Mouse (Mus musculus): ENCODE results near the gene Akp3. TPM values are rescaled to one million over a fixed set of nuclear protein-coding genes. Genes with fewer than 3 reads are reported as not detected.

The Akp3 gene
- polyA plus RNA-seq, 1 experiment from 2014 or later, result not detected

DNA sequence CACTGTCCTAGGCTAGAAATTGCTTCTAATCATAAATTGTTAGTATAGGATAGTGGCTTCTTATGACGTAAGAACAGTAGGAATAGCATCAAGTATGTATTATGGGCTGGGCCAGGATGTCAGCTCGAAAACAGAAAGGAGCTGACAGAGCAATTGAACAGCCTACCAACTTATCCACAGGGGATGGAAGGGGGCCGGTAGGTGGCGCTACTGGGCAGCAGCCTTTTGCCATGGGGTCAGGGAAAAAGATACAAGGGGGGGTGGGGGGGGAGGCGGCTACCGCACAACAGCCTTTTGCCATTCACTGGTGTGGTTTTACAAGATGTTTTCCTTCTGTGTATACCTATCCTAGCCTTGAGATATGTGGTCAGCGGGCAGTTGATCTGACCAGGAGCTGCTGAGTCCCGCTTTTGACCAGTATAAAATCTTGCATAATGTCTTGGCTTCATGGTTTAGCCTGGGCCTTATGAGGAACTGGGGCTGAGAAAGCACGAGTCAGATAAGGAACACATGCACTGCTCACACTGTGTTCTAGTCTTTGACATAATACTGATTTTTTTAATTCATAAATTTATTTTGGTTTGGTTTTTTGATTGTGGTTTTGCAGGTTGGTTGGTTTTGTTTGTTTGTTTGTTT lies 12.9 kb upstream of the Akp3 start:
- no peak for ATAC-seq (ENCODE audit: borderline replicate concordance, extremely low read depth, low FRiP score, low TSS enrichment)
- WGBS, result 37% methylated on average over 9 of the region's 9 CpGs
- Histone ChIP-seq H3K27ac (no peak overlapping the region), H3K4me3 (no peak overlapping the region), H3K36me3 (no peaks in the 10 kb centered on the region), H3K9ac (no peak overlapping the region), H3K4me2 (no peak overlapping the region), H3K27me3 (no peaks in the 10 kb centered on the region), H3K4me1 (no peaks in the 10 kb centered on the region), H3K9me3 (no peaks in the 10 kb centered on the region)

DNA sequence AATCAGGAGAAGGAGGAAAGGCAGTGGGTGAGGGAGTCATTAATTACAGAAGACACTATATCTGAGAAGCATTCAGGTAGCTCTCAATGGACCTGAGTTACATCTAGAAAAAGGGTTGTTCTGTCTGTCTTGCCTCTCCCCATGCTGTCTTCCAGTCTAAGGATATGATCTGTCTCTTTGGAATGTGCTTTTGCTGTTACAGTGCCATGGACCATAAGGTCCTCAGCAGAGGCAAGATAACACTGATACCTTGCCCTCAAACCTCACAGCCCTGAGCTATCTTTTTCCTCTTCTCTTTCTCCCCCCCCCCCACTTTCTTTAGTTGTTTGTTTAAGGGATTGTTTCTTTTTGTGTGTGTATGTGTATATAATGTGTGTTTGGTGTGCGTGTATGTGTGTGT lies 10.0 kb upstream of the Akp3 start:
- no peak for ATAC-seq (ENCODE audit: borderline replicate concordance, extremely low read depth, low FRiP score, low TSS enrichment)

DNA sequence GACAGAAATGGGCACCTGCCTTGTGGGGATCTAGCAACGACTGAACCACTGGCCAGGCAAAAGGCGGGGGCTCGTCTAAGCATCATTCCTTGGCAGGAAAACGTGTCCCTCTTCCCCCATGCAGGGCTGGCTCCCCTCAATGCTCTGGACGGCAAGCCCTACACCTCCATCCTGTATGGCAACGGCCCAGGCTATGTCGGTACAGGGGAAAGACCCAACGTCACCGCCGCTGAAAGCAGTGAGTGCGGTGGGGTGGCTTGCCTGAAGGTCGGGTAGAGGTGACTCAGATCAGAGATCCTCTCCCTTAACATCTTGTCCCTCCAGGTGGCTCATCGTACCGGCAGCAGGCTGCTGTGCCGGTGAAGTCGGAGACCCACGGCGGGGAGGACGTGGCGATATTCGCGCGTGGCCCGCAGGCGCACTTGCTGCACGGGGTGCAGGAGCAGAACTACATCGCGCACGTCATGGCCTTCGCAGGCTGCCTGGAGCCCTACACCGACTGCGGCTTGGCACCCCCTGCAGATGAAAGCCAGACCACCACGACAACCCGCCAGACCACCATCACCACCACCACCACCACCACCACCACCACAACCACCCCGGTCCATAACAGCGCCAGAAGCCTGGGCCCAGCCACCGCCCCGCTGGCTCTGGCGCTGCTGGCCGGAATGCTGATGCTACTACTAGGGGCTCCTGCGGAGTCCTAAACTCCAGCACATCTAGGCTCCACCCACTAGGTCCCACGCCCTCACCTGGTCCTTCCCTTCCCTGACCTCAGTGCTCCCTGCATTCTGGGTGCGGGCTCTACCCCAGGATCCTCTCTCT lies 2.6 kb downstream of the Akp3 start:
- Histone ChIP-seq H3K9ac (no peak overlapping the region), H3K27me3 (peaks cover 37% of the 10 kb centered on the region), H3K36me3 (no peaks in the 10 kb centered on the region), H3K4me1 (no peaks in the 10 kb centered on the region), H3K4me3 (no peak overlapping the region), H3K4me2 (no peak overlapping the region), H3K9me3 (no peaks in the 10 kb centered on the region), H3K27ac (no peak overlapping the region)
- ATAC-seq (ENCODE audit: borderline replicate concordance, extremely low read depth, low FRiP score, low TSS enrichment), result no peak
- 11% methylated on average over 43 of the region's 43 CpGs for WGBS

More for the DNA sequence above, 10.0 kb upstream of the Akp3 start:
- Histone ChIP-seq H3K27ac (no peak overlapping the region), H3K4me3 (no peak overlapping the region), H3K4me1 (no peaks in the 10 kb centered on the region), H3K4me2 (no peak overlapping the region), H3K27me3 (no peaks in the 10 kb centered on the region), H3K9ac (no peak overlapping the region), H3K9me3 (no peaks in the 10 kb centered on the region), H3K36me3 (no peaks in the 10 kb centered on the region)
- 61% methylated on average over 1 of the region's 1 CpGs for WGBS

DNA sequence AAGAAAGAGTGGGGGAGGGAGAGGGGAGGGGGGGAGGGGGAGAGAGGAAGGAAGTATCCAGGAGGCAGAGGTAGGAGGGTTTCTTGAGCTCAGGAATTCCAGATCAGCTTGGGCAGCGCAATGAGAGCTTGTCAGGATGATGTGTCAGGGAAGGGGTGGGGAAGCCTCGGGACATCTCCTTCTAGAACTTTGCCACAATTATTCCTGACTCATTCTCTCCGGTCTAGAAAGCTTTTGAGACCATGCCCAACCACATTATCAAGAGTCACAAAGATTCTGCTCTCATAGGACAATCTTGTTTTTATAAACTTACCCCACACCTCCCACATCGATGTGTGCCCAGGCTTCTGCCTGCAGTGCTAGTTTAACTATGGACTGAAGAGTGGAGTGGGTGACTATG lies 7.0 kb downstream of the Akp3 start:
- Histone ChIP-seq H3K36me3 (no peaks in the 10 kb centered on the region), H3K27me3 (peaks cover 30% of the 10 kb centered on the region), H3K4me1 (no peaks in the 10 kb centered on the region), H3K9ac (no peak overlapping the region), H3K9me3 (no peaks in the 10 kb centered on the region), H3K27ac (no peak overlapping the region), H3K4me2 (no peak overlapping the region), H3K4me3 (no peak overlapping the region)
- no peak for ATAC-seq (ENCODE audit: borderline replicate concordance, extremely low read depth, low FRiP score, low TSS enrichment)
- 72% methylated on average over 4 of the region's 4 CpGs for WGBS

GRCm38 (mm10) chr1:87141550-87141949 lies 16.8 kb downstream of the Akp3 start:
- no peak overlapping the region for H3K9ac ChIP-seq

DNA sequence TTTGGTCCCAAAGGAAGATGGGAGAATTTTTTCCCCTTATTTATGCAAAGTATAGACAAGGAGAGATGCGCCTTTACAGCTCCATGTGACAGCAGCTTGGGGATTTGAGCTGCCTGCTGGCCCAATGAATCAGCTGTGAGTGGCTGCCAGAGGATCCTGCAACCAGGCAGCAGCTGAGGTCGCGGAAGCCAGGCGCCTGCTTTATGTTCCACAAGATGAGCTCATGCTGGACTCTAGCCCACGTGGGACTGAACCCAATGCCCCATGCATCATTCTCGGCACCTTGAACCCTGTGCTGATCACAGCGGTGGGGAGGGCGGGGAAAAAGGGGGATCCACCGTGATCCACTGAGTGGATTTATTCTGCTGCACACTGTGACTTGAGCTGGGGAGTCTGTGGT lies 17.7 kb downstream of the Akp3 start:
- H3K27me3 ChIP-seq, result no peaks in the 10 kb centered on the region
- no peaks in the 10 kb centered on the region for H3K4me1 ChIP-seq
- no peak for ATAC-seq (ENCODE audit: borderline replicate concordance, extremely low read depth, low FRiP score, low TSS enrichment)
- H3K27ac ChIP-seq, result no peak overlapping the region
- no peaks in the 10 kb centered on the region for H3K36me3 ChIP-seq
- no peak overlapping the region for H3K4me2 ChIP-seq
- 60% methylated on average over 9 of the region's 9 CpGs for WGBS
- H3K9me3 ChIP-seq, result no peaks in the 10 kb centered on the region
- H3K9ac ChIP-seq, result no peak overlapping the region
- no peak overlapping the region for H3K4me3 ChIP-seq

More at GRCm38 (mm10) chr1:87141550-87141949, 16.8 kb downstream of the Akp3 start:
- no peaks in the 10 kb centered on the region for H3K4me1 ChIP-seq
- H3K36me3 ChIP-seq, result no peaks in the 10 kb centered on the region
- no peak overlapping the region for H3K27ac ChIP-seq
- H3K4me3 ChIP-seq, result no peak overlapping the region
- no peaks in the 10 kb centered on the region for H3K9me3 ChIP-seq
- 90% methylated on average over 4 of the region's 4 CpGs for WGBS
- no peaks in the 10 kb centered on the region for H3K27me3 ChIP-seq
- ATAC-seq (ENCODE audit: borderline replicate concordance, extremely low read depth, low FRiP score, low TSS enrichment), result no peak
- no peak overlapping the region for H3K4me2 ChIP-seq

DNA sequence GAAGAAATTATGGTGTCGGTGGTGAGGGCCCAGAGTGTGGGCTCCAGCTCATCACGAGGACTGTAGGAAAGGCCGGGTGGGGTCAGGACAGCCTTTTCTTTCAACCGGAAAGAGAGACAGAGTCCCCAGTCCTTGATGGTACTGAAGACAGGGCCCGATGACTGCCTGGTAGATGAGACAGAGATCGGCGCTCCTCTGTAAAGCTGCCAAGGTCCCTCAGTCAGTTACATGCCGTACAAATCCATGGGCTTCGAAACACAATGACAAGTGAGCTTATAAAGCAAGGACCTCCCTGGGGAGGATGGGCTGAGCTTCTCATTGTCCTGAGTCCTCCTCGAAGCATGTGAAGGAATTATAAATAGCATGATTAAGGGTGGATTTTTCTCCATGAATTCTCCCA lies 18.4 kb downstream of the Akp3 start:
- no peak for ATAC-seq (ENCODE audit: borderline replicate concordance, extremely low read depth, low FRiP score, low TSS enrichment)
- no peaks in the 10 kb centered on the region for H3K27me3 ChIP-seq
- no peak overlapping the region for H3K9ac ChIP-seq
- H3K4me1 ChIP-seq, result no peaks in the 10 kb centered on the region
- H3K9me3 ChIP-seq, result no peaks in the 10 kb centered on the region
- no peaks in the 10 kb centered on the region for H3K36me3 ChIP-seq
- WGBS, result 76% methylated on average over 10 of the region's 10 CpGs
- no peak overlapping the region for H3K4me3 ChIP-seq
- H3K27ac ChIP-seq, result no peak overlapping the region
- no peak overlapping the region for H3K4me2 ChIP-seq

DNA sequence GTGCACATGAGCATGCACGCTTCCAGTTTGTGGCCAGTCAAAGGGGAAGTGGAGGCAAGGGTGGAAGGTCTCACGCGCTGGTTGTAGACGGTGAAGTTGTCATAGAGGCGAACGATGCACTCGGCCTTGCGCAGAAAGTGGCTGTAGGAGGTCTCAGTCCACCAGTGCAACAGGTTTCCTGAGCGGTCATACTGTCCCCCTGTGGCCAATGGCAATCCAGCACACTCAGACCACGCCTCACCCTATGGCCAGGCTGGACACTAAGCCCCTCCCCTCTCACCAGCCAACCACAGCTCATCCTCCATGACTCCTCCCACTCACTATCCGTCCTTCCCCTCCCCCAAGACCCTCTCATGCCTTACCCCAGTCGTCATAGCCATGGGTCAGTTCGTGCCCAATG lies 24.6 kb downstream of the Akp3 start:
- WGBS, result 29% methylated on average over 13 of the region's 13 CpGs
- no peaks in the 10 kb centered on the region for H3K36me3 ChIP-seq
- no peak overlapping the region for H3K4me2 ChIP-seq
- H3K27me3 ChIP-seq, result peaks cover 49% of the 10 kb centered on the region
- ATAC-seq (ENCODE audit: borderline replicate concordance, extremely low read depth, low FRiP score, low TSS enrichment), result no peak
- no peaks in the 10 kb centered on the region for H3K9me3 ChIP-seq
- H3K4me1 ChIP-seq, result peaks cover 7% of the 10 kb centered on the region; the same call in 1 of the 2 replicates
- no peak overlapping the region for H3K9ac ChIP-seq
- H3K4me3 ChIP-seq, result no peak overlapping the region
- H3K27ac ChIP-seq, result no peak overlapping the region

DNA sequence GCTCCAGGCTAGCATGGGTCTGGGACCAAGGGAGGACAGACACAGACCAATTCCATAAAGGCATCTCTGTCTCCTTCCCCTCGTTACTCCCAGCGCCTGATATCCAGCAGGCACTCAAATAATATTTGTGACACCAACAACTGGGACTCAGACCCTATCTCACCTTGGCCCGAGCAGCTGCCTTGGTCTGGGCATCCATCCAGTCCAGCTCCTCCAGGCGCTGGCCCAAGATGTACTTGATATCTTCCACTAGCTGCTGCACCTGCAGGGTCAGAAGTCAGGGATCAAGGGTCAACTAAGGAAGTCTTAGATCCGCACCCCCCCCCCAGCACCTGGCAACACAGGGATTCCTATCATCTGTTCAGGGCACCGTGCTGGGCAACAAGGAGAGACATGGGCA lies 26.5 kb downstream of the Akp3 start:
- H3K36me3 ChIP-seq, result no peaks in the 10 kb centered on the region
- H3K4me1 ChIP-seq, result peaks cover 21% of the 10 kb centered on the region
- H3K9ac ChIP-seq, result no peak overlapping the region
- H3K27me3 ChIP-seq, result peaks cover 67% of the 10 kb centered on the region
- no peak for ATAC-seq (ENCODE audit: borderline replicate concordance, extremely low read depth, low FRiP score, low TSS enrichment)
- no peaks in the 10 kb centered on the region for H3K9me3 ChIP-seq
- 60% methylated on average over 6 of the region's 6 CpGs for whole genome bisulfite sequencing
- H3K27ac ChIP-seq, result no peak overlapping the region
- no peak overlapping the region for H3K4me2 ChIP-seq
- H3K4me3 ChIP-seq, result no peak overlapping the region

DNA sequence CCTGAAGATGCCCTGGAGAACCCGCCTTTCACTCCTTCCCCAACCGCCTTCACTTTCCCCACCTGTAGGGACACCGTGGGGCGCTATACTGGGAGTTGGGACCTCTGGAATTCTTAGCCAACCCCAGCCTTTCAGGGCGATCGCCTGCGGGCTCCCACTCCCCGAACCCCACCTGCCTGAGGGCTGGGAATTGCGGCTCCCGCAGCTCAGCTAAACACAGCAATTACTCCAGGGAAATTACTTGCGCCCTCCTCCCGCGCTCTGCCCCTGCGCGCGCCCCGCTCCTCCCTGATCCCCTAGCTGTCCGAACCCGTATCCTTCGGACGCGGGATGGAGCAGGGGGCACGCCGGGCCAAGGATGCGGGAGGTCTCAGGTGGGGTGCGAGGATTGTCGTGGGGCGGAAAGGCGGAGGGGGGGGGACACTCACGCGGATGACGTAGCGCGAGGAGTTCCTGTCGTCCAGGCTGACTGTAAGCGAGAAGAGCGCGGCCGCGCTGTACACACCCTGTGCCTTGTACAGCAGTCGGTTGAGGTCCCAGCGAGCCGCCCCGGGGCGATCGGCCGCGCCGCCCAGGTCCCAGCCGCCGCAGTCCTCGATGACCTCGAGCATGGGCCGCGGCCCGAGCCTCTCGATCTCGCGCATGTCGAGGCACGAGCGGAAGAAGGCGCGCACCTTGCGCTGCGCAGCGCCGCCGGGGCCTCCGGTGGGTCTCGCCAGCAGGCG lies 29.2 kb downstream of the Akp3 start:
- Histone ChIP-seq H3K9me3 (no peaks in the 10 kb centered on the region), H3K27ac (no peak overlapping the region), H3K4me3 (peak overlapping the region; percentile 34), H3K9ac (no peak overlapping the region), H3K27me3 (peaks cover 94% of the 10 kb centered on the region), H3K4me2 (peak overlapping the region; percentile 56), H3K36me3 (no peaks in the 10 kb centered on the region), H3K4me1 (peaks cover 21% of the 10 kb centered on the region)
- under 1% methylated on average over 72 of the region's 72 CpGs for WGBS
- ATAC-seq (ENCODE audit: borderline replicate concordance, extremely low read depth, low FRiP score, low TSS enrichment), result no peak

- Histone ChIP-seq H3K27me3 (peaks cover 97% of the 10 kb centered on the region), H3K9me3 (no peaks in the 10 kb centered on the region), H3K4me2 (peak overlapping the region; percentile 56), H3K9ac (no peak overlapping the region), H3K4me1 (peaks cover 21% of the 10 kb centered on the region), H3K36me3 (no peaks in the 10 kb centered on the region), H3K4me3 (peak overlapping the region; percentile 34), H3K27ac (no peak overlapping the region)
- ATAC-seq (ENCODE audit: borderline replicate concordance, extremely low read depth, low FRiP score, low TSS enrichment), result no peak
- 1% methylated on average over 58 of the region's 58 CpGs for WGBS
Measured at GRCm38 (mm10) chr1:87154501-87155120, 29.8 kb downstream of the Akp3 start.
